Mouse (Mus musculus) forebrain, embryonic 12.5 days (tissue): ENCODE data around the gene Rnf167. TPM values are rescaled to one million over a fixed set of nuclear protein-coding genes. Genes with fewer than 3 reads are reported as not detected.

Experiments
- ATAC-seq: fragments of 200-750 bp; cut with Nextera tagmentation; 2 replicates; pipeline ENCODE4 v1.8.0; 2017; ENCODE audit warnings: moderate TSS enrichment; ENCODE audit not compliant: low FRiP score
- H3K27ac ChIP-seq: fragments of 300-500 bp; sonication (generic); 2 replicates; pipeline ENCODE4 v1.5.1; 2016; ENCODE audit warnings: mild to moderate bottlenecking
- H3K27me3 ChIP-seq: fragments of 300-500 bp; sonication (generic); 2 replicates; pipeline ENCODE4 v1.6.1; 2016; ENCODE audit warnings: mild to moderate bottlenecking
- H3K36me3 ChIP-seq: fragments of 300-500 bp; sonication (generic); replicated peaks from 2 replicates; pipeline ENCODE4 v1.6.1; 2016; ENCODE audit warnings: mild to moderate bottlenecking
- H3K4me1 ChIP-seq: fragments of 300-500 bp; sonication (generic); 2 replicates; pipeline ENCODE4 v1.6.1; 2016
- H3K4me2 ChIP-seq: fragments of 300-500 bp; sonication (generic); 2 replicates; pipeline ENCODE4 v1.6.1; 2016; ENCODE audit warnings: mild to moderate bottlenecking, moderate library complexity
- H3K4me3 ChIP-seq: fragments of 300-500 bp; sonication (generic); replicated peaks from 2 replicates; pipeline ENCODE4 v1.5.1; 2016; ENCODE audit warnings: mild to moderate bottlenecking
- H3K9ac ChIP-seq: fragments of 300-500 bp; sonication (generic); 2 replicates; pipeline ENCODE4 v1.6.1; 2016; ENCODE audit warnings: mild to moderate bottlenecking
- H3K9me3 ChIP-seq: fragments of 300-500 bp; sonication (generic); 2 replicates; pipeline ENCODE4 v1.6.1; 2016
- WGBS: fragments of 180-500 bp; shearing (Covaris S2); methylation state at CpG from one replicate; pipeline ENCODE4 v1.1.7; 2016; 5-methylcytosine and 5-hydroxymethylcytosine counted together
- polyA plus RNA-seq: library from polyadenylated mRNA; unstranded; fragments of >200 nt; fragmentation: Nextera tagmentation; extraction: Ambion mirVana; gene quantifications from 2 replicates; pipeline ENCODE4 v1.2.1, GENCODE M21; 2016

The Rnf167 gene
- 85.1 and 96.1 TPM in 2 replicates for polyA plus RNA-seq

DNA sequence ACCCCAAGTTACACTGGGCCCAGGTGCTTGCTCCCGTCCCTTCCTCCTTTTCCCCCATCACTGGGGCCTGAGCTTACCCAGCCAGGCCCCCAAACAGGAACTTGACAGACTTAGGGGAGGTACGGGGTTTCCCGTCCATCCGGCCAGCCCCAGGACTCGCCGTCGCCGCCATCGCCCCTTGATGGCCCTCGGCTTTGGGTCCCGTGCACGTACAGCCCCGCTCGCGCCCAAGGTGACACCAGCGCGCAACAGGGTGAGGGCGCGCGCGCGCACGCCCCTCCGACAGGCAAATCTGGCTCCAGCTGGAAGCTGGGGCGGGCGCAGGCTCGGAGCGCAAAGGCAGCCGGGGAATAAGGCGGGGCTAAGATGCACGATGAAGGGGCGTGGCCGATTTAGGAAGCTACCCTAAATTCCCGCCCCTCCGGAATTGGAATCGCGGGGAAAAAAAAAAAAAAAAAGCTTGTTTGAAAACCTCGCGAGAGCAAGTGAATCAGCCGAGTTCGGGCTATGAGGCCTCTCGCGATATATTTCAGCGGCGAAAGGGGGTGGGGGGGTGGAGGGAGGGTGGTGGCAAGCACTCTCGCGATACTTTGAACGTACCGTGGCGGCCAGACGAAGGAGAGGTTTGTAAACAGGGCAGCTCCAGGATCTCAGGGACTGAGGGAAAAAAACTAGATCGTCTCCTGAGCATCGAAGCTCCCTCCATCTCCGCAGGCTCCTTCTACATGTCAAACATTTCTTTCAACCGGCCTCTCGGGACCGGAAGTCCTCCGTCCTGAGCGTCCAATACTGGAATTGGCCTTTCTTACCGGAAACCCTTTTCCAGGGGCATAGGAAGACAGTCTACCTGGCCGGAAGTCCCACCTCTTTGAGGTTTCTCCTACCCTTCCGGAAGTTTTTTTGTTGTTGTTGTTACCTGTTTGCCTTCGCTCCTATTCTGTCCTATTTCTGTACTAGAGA, at the start of gene Rnf167, which contains the start of gene Slc25a11:
Rnf167 (plus strand) TSS at position 545 of the 960 bp plus-strand sequence.
Slc25a11 (minus strand) TSS at position 789 of the 960 bp plus-strand sequence.
- Histone ChIP-seq H3K4me2 (peak within 1 kb of the TSS; percentile 100), H3K27me3 (no peaks in the 10 kb centered on the region), H3K9ac (peak within 1 kb of the TSS; percentile 87), H3K27ac (peak within 1 kb of the TSS; percentile 93), H3K4me3 (peak within 1 kb of the TSS; percentile 78), H3K4me1 (peaks cover 45% of the 10 kb centered on the region), H3K36me3 (peaks cover 63% of the 10 kb centered on the region), H3K9me3 (no peaks in the 10 kb centered on the region)
- 0% methylated on average over 63 of the region's 63 CpGs for WGBS
- ATAC-seq = peak; percentile 90

DNA sequence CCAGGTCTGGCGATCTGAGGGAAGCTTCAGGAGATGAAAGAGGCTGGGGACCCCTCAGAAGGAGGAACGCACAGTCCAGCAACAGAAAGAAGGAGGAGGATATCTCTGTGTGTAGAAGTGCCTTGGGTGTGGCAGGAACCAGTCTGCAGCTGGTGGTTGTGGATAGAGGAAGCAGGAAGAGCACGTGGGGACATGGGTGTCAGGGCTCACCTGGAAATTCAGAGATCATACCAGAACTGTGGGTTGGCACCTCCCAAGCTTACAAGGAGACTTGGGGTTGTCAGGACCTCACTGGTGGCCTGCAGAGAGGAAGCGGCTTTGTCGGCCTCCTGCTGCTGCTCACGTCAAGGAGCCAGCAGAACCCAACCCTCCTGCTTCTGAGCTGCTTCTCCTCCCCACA, 49.7 kb upstream of the Rnf167 start:
- Histone ChIP-seq H3K4me2 (no peak overlapping the region), H3K4me1 (peaks cover 12% of the 10 kb centered on the region), H3K9me3 (no peaks in the 10 kb centered on the region), H3K4me3 (no peak overlapping the region), H3K9ac (no peak overlapping the region), H3K27me3 (no peaks in the 10 kb centered on the region), H3K27ac (no peak overlapping the region; the same call in 1 of the 2 replicates), H3K36me3 (peaks cover 29% of the 10 kb centered on the region)
- no peak for ATAC-seq
- WGBS = 82% methylated on average over 6 of the region's 6 CpGs

DNA sequence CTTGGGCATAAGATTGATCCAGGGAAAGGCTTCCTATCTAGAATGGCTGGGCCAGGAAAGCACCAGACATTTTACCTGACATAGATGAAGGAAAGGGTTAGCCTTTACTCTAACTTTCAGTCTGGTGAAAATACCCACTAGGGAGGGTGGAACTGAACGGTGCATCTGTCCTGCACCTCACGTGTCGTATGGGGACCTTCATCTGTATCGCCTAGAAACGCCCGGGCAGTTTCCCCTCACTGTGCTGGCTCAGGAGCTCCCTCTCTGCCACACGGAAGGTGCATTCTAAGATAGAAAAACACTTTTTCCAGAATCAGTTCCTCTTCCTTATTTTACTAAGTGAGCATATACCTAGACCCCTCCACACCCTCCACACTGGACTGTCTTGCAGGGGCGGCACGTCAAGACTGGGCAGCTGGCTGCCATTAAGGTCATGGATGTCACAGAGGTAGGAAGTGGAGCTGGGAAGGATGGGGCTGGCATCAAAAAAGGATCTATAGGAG, 48.5 kb upstream of the Rnf167 start:
- H3K27me3 ChIP-seq = no peaks in the 10 kb centered on the region
- no peak for ATAC-seq
- H3K4me2 ChIP-seq = no peak overlapping the region
- WGBS = 90% methylated on average over 9 of the region's 9 CpGs
- no peak overlapping the region for H3K4me3 ChIP-seq
- H3K9me3 ChIP-seq = no peaks in the 10 kb centered on the region
- no peak overlapping the region for H3K27ac ChIP-seq
- no peak overlapping the region for H3K9ac ChIP-seq
- H3K4me1 ChIP-seq = peaks cover 12% of the 10 kb centered on the region
- H3K36me3 ChIP-seq = peaks cover 36% of the 10 kb centered on the region

DNA sequence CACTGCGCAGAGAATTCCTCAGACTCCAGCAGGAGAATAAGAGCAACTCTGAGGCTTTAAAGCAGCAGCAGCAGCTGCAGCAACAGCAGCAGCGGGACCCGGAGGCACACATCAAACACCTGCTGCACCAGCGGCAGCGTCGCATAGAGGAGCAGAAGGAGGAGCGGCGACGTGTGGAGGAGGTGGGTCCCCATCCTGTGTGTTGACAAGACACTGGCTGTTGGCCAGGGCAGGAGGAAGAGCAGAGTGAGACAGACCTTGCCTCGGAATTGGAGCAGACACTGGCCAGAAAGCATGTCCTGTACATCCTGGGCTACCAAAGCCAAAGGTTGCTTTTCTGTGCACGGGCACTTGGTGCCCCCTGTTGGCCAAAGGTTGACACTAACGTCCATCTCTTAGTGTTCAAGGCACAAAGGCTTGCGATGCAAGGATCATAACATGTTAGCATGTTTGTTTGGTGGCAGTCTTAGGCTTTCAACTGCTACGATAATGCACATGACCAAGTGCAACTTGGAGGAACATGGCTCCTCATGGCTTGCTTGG, 41.9 kb upstream of the Rnf167 start:
- Histone ChIP-seq H3K27ac (no peak overlapping the region), H3K36me3 (peaks cover 77% of the 10 kb centered on the region), H3K4me1 (no peaks in the 10 kb centered on the region), H3K4me3 (no peak overlapping the region), H3K27me3 (no peaks in the 10 kb centered on the region), H3K9me3 (no peaks in the 10 kb centered on the region), H3K9ac (no peak overlapping the region), H3K4me2 (no peak overlapping the region)
- ATAC-seq = no peak
- WGBS = 61% methylated on average over 14 of the region's 14 CpGs

DNA sequence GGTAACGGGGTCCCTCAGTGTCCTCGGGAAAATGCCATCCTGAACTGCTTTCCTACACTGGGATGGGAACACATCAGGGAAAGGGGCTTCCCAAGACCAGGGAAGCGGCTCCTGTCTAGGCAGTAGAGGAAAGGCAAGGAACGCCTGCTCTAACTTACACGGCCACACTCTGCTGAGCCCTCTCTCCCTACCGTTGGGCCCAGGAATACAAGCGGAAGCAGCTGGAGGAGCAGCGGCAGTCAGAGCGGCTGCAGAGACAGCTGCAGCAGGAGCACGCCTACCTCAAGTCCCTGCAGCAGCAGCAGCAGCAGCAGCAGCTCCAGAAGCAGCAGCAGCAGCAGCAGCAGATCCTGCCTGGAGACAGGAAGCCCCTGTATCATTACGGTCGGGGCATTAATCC, 40.3 kb upstream of the Rnf167 start:
- no peak overlapping the region for H3K9ac ChIP-seq
- WGBS = 81% methylated on average over 12 of the region's 12 CpGs
- no peaks in the 10 kb centered on the region for H3K4me1 ChIP-seq
- no peaks in the 10 kb centered on the region for H3K9me3 ChIP-seq
- no peak overlapping the region for H3K4me3 ChIP-seq
- H3K36me3 ChIP-seq = peaks cover 88% of the 10 kb centered on the region
- H3K4me2 ChIP-seq = no peak overlapping the region
- H3K27ac ChIP-seq = no peak overlapping the region
- no peaks in the 10 kb centered on the region for H3K27me3 ChIP-seq
- ATAC-seq = no peak

DNA sequence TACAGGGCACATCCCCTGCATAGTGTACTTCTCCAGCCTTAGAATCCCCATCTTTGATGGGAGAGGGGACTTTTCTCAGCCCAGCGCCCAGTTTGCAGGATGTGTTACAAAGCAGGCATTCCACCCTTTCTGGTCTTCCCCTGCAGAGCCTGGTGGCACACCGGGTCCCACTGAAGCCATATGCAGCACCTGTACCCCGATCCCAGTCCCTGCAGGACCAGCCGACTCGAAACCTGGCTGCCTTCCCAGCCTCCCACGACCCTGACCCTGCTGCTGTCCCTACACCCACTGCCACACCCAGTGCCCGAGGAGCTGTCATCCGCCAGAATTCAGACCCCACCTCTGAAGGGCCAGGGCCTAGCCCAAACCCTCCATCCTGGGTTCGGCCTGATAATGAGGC, 39.4 kb upstream of the Rnf167 start:
- no peak for ATAC-seq
- peaks cover 88% of the 10 kb centered on the region for H3K36me3 ChIP-seq
- no peak overlapping the region for H3K4me3 ChIP-seq
- H3K27ac ChIP-seq = no peak overlapping the region
- no peak overlapping the region for H3K9ac ChIP-seq
- 90% methylated on average over 9 of the region's 9 CpGs for WGBS
- H3K4me1 ChIP-seq = no peaks in the 10 kb centered on the region
- H3K27me3 ChIP-seq = no peaks in the 10 kb centered on the region
- H3K9me3 ChIP-seq = no peaks in the 10 kb centered on the region
- H3K4me2 ChIP-seq = no peak overlapping the region

DNA sequence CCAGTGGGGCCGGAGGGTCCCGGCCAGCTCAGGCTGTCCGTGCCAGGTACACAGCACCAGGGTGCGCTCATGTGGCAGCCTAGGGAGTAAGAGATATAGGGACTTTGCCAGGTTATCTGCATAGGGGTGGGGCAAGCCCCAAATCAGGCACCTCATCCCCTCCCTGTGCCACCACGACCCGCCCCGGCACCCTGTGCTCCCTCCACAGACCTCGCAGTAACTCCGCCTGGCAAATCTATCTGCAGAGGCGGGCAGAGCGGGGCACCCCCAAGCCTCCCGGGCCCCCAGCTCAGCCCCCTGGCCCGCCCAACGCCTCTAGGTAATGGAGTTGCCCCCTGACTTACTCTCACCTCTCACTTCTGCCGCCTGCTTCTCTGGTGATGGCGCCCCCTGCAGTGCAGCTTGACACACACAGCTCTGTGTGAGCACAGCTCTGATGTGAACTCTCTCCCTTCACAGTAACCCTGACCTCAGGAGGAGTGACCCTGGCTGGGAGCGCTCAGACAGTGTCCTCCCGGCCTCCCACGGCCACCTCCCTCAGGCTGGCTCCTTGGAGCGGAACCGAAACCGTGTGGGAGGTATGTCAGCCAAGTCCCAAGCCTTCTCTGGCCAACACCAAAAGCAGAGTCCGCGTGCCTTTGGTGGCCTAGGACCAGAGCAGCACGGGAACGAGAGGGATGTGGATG, 38.5 kb upstream of the Rnf167 start:
- 92% methylated on average over 26 of the region's 26 CpGs for WGBS
- H3K27me3 ChIP-seq = no peaks in the 10 kb centered on the region

DNA sequence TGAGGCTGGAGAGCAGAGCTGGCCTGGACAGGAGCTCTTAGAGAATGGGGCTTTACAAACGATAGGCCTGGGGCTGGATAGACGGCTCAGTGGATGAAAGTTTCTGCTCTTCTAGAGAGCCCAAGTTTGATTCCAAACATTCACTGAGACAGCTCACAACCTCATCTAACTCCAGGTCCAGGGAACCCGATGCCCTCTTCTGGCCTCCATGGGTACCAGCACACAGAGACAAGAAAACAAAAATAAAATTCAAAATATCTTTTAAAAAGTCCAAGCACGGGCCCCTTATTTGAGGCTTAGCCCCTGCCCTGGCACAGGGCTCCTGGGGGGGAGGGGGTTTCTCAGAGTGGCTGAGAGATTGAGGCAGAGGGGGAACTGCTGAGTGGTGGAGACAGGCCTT, 36.3 kb upstream of the Rnf167 start:
- peaks cover 78% of the 10 kb centered on the region for H3K36me3 ChIP-seq

More for the DNA sequence above, 38.5 kb upstream of the Rnf167 start:
- H3K9ac ChIP-seq = no peak overlapping the region
- peaks cover 92% of the 10 kb centered on the region for H3K36me3 ChIP-seq
- H3K4me3 ChIP-seq = no peak overlapping the region
- H3K4me1 ChIP-seq = no peaks in the 10 kb centered on the region
- no peak for ATAC-seq
- no peak overlapping the region for H3K4me2 ChIP-seq
- H3K9me3 ChIP-seq = no peaks in the 10 kb centered on the region
- H3K27ac ChIP-seq = no peak overlapping the region

DNA sequence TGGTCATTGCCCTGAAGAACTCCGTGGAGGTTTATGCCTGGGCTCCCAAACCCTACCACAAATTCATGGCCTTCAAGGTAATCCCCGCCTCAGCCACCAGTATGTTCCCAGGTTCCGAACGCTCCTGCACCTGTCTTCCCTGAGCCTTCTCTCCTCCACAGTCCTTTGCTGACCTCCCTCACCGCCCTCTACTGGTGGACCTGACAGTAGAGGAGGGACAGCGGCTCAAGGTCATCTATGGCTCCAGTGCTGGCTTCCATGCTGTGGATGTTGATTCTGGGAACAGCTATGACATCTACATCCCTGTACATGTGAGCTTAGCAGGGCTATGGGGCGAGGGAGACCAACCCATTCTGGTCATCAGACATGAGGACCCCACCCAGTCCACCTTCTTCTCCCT, 34.5 kb upstream of the Rnf167 start:
- peaks cover 12% of the 10 kb centered on the region for H3K4me1 ChIP-seq
- 79% methylated on average over 7 of the region's 7 CpGs for WGBS
- H3K4me3 ChIP-seq = no peak overlapping the region
- no peak overlapping the region for H3K4me2 ChIP-seq
- no peak overlapping the region for H3K9ac ChIP-seq
- H3K27me3 ChIP-seq = peaks cover 23% of the 10 kb centered on the region
- no peaks in the 10 kb centered on the region for H3K9me3 ChIP-seq
- ATAC-seq = no peak
- no peak overlapping the region for H3K27ac ChIP-seq
- peaks cover 61% of the 10 kb centered on the region for H3K36me3 ChIP-seq

More for the DNA sequence above, 36.3 kb upstream of the Rnf167 start:
- H3K4me1 ChIP-seq = peaks cover 12% of the 10 kb centered on the region
- WGBS = 81% methylated on average over 4 of the region's 4 CpGs
- H3K27ac ChIP-seq = no peak overlapping the region
- H3K9ac ChIP-seq = no peak overlapping the region
- H3K4me2 ChIP-seq = no peak overlapping the region
- ATAC-seq = no peak
- H3K27me3 ChIP-seq = peaks cover 11% of the 10 kb centered on the region; the same call in 1 of the 2 replicates
- H3K9me3 ChIP-seq = no peaks in the 10 kb centered on the region
- no peak overlapping the region for H3K4me3 ChIP-seq

DNA sequence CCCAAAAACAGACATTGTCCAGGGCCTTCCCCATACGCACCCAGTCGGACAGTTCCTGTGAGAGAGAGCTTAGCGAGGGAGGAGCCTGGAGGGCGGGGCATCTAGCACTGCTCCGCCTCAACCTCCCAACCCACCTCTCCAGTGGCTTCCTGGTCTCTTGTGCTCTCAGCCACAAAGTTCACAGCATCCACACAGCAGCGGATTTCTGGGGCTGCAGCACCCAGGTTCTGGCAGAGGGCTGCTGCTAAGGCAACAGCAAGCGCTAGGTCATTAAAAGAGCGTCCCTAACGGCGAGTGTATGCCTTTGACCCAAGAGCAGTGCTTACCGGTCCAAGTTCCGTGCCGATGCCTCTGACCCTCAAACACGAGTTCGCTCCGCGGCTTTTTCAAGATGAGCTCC, 32.0 kb upstream of the Rnf167 start:
- under 1% methylated on average over 17 of the region's 17 CpGs for WGBS
- Histone ChIP-seq H3K27ac (no peak overlapping the region), H3K27me3 (peaks cover 23% of the 10 kb centered on the region), H3K4me3 (peak overlapping the region; percentile 27), H3K4me1 (peaks cover 12% of the 10 kb centered on the region), H3K9ac (peak overlapping the region; percentile 46), H3K36me3 (peaks cover 35% of the 10 kb centered on the region), H3K9me3 (0 out of 2 replicates have a peak, but pooled peaks cover 2% of the 10 kb centered on the region), H3K4me2 (peak overlapping the region; percentile 57)
- ATAC-seq = peak; percentile 36; the same call in 1 of the 2 replicates

DNA sequence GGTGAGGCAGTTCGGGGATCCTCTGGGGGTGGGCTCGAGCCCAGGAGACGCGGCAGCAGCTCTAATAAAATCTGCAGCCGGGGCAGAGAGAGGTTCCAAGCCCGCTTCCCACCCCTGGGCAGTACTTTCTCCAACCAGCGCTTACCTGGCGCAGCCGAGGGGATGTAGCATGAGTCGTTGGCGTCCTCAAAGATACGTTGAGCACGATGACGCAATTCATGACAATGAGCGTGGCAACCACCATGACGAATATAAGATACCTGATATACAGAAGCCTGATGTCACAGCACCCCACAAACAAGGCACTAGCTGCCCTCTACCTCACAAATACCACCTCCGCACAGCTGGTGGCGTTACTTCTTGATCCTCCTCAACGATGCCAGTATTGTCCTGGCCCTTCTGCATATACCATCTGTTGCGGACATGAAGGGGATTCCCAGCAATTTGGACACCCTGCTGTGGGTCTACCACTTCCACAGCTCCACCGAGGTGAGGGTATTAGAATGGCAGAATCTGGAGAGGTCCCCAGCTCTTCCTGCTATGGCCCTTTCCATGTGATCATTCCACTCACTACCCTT, 31.4 kb upstream of the Rnf167 start, which contains the start of gene 4930544D05Rik:
4930544D05Rik (plus strand) TSS at position 333 of the 578 bp plus-strand sequence.
- Histone ChIP-seq H3K4me2 (peak within 1 kb of the TSS; percentile 57), H3K27me3 (peaks cover 23% of the 10 kb centered on the region), H3K4me1 (peaks cover 12% of the 10 kb centered on the region), H3K9me3 (0 out of 2 replicates have a peak, but pooled peaks cover 2% of the 10 kb centered on the region), H3K4me3 (peak within 1 kb of the TSS; percentile 27), H3K27ac (no peak within 1 kb of the TSS), H3K36me3 (peaks cover 30% of the 10 kb centered on the region), H3K9ac (peak within 1 kb of the TSS; percentile 46)
- no peak for ATAC-seq
- 14% methylated on average over 21 of the region's 21 CpGs for WGBS
